Mouse (Mus musculus): ENCODE results near the gene Hist3h2a. TPM values are rescaled to one million over a fixed set of nuclear protein-coding genes. Genes with fewer than 3 reads are reported as not detected.

The Hist3h2a gene
- polyA plus RNA-seq, 1 experiment from 2014 or later: 57.8 TPM

DNA sequence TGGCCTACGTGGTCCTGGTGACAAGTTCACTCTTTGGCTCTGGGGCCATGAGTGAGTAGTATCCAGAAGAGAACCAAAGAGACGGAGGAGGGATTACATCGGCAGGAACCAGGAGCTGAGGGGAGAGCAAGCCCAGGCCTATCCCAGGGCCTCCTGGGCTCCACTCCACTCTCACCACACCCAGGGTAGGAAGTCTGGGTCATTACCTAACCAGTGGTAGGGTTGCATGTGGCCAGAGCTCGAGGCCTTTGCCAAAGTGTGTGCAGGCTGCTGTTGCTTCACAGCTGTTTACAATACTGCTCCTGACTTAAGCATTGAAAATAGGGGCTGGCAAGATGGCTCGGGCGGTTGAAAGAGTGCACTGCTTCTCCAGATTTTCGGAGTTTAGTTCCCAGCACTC, 25.2 kb downstream of the Hist3h2a start:
- H3K27ac ChIP-seq (ENCODE audit: low read depth, low read length): no peak overlapping the region
- 84% methylated on average over 7 of the region's 7 CpGs for WGBS
- no peak for DNase-seq (ENCODE audit: low spot score, missing footprints)
- ATAC-seq (ENCODE audit: low FRiP score): no peak
- no peaks in the 10 kb centered on the region for H3K9me3 ChIP-seq (ENCODE audit: control insufficient read depth, low read length)
- H3K4me1 ChIP-seq (ENCODE audit: control insufficient read depth, insufficient read depth, low read length): peaks cover 22% of the 10 kb centered on the region
- peak overlapping the region; percentile 87; the same call in 1 of the 2 replicates for H3K4me3 ChIP-seq (ENCODE audit: low read depth, low read length)
- no peaks in the 10 kb centered on the region for H3K27me3 ChIP-seq (ENCODE audit: control insufficient read depth, insufficient read depth, low read length)
- H3K4me2 ChIP-seq: peak overlapping the region; percentile 95
- peak overlapping the region; percentile 44; the same call in 1 of the 2 replicates for H3K9ac ChIP-seq (ENCODE audit: low read length)
- H3K36me3 ChIP-seq (ENCODE audit: control insufficient read depth, insufficient read depth, low read length): peaks cover 2% of the 10 kb centered on the region; the same call in 1 of the 2 replicates

- ATAC-seq (ENCODE audit: low FRiP score): no peak
- H3K27ac ChIP-seq (ENCODE audit: low read depth, low read length): no peak overlapping the region
- H3K9me3 ChIP-seq (ENCODE audit: control insufficient read depth, low read length): no peaks in the 10 kb centered on the region
- 75% methylated on average over 5 of the region's 5 CpGs for WGBS
- peaks cover 2% of the 10 kb centered on the region; the same call in 1 of the 2 replicates for H3K36me3 ChIP-seq (ENCODE audit: control insufficient read depth, insufficient read depth, low read length)
- no peak overlapping the region for H3K4me3 ChIP-seq (ENCODE audit: low read depth, low read length)
- H3K4me1 ChIP-seq (ENCODE audit: control insufficient read depth, insufficient read depth, low read length): peaks cover 20% of the 10 kb centered on the region
- DNase-seq (ENCODE audit: low spot score, missing footprints): no peak
- H3K4me2 ChIP-seq: no peak overlapping the region
- no peak overlapping the region for H3K9ac ChIP-seq (ENCODE audit: low read length)
- H3K27me3 ChIP-seq (ENCODE audit: control insufficient read depth, insufficient read depth, low read length): no peaks in the 10 kb centered on the region
Measured at GRCm38 (mm10) chr11:58980381-58980990, 26.0 kb downstream of the Hist3h2a start.

GRCm38 (mm10) chr11:58981541-58982447, 27.3 kb downstream of the Hist3h2a start:
- no peak overlapping the region for H3K9ac ChIP-seq (ENCODE audit: low read length)
- peaks cover 17% of the 10 kb centered on the region for H3K4me1 ChIP-seq (ENCODE audit: control insufficient read depth, insufficient read depth, low read length)
- peaks cover 2% of the 10 kb centered on the region; the same call in 1 of the 2 replicates for H3K36me3 ChIP-seq (ENCODE audit: control insufficient read depth, insufficient read depth, low read length)
- no peaks in the 10 kb centered on the region for H3K27me3 ChIP-seq (ENCODE audit: control insufficient read depth, insufficient read depth, low read length)
- 52% methylated on average over 14 of the region's 14 CpGs for WGBS
- DNase-seq (ENCODE audit: low spot score, missing footprints): no peak
- no peaks in the 10 kb centered on the region for H3K9me3 ChIP-seq (ENCODE audit: control insufficient read depth, low read length)
- no peak overlapping the region for H3K27ac ChIP-seq (ENCODE audit: low read depth, low read length)
- H3K4me2 ChIP-seq: no peak overlapping the region
- no peak overlapping the region for H3K4me3 ChIP-seq (ENCODE audit: low read depth, low read length)
- ATAC-seq (ENCODE audit: low FRiP score): no peak

DNA sequence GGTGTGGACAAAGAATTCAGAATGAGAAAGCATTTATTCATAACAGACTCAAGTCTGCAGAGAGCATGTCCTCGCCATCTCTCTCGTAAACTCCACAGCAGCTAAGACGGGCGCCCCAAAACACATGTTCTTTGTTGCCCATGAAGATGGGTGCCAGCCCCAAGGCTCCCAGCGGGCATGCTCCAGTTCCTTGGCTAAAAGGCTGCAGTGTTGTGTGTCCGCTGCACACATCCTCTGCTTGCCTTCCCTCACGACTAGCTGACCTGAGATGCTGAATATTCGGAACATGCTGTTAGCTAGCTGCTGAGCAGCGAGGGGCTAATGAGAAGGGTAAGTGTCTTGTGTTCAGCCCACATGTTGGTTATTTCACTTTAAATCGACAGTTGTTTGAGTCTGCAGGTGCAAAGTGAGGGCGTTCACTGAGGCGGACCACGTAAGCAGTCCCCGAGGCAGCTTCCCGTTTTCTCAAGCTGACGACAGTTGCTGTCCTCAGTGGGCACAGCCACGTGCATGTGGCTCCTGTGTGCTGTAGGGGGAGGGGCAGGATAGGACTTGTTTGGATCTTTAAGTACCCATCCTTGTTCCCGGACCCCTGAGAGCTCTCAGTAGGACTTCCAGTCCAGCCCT, 28.1 kb downstream of the Hist3h2a start:
- H3K9ac ChIP-seq (ENCODE audit: low read length): no peak overlapping the region
- no peaks in the 10 kb centered on the region for H3K27me3 ChIP-seq (ENCODE audit: control insufficient read depth, insufficient read depth, low read length)
- DNase-seq (ENCODE audit: low spot score, missing footprints) (no peak), ATAC-seq (ENCODE audit: low FRiP score) (no peak)
- WGBS: 91% methylated on average over 18 of the region's 18 CpGs
- H3K4me2 ChIP-seq: no peak overlapping the region
- H3K4me1 ChIP-seq (ENCODE audit: control insufficient read depth, insufficient read depth, low read length): peaks cover 14% of the 10 kb centered on the region
- no peak overlapping the region for H3K27ac ChIP-seq (ENCODE audit: low read depth, low read length)
- no peak overlapping the region for H3K4me3 ChIP-seq (ENCODE audit: low read depth, low read length)
- H3K36me3 ChIP-seq (ENCODE audit: control insufficient read depth, insufficient read depth, low read length): peaks cover 6% of the 10 kb centered on the region; the same call in 1 of the 2 replicates
- no peaks in the 10 kb centered on the region for H3K9me3 ChIP-seq (ENCODE audit: control insufficient read depth, low read length)

- DNase-seq (ENCODE audit: low spot score, missing footprints): no peak
- no peak overlapping the region for H3K27ac ChIP-seq (ENCODE audit: low read depth, low read length)
- peaks cover 10% of the 10 kb centered on the region for H3K4me1 ChIP-seq (ENCODE audit: control insufficient read depth, insufficient read depth, low read length)
- no peak overlapping the region for H3K9ac ChIP-seq (ENCODE audit: low read length)
- 88% methylated on average over 6 of the region's 6 CpGs for WGBS
- H3K4me2 ChIP-seq: no peak overlapping the region
- ATAC-seq (ENCODE audit: low FRiP score): no peak
- peaks cover 9% of the 10 kb centered on the region; the same call in 1 of the 2 replicates for H3K36me3 ChIP-seq (ENCODE audit: control insufficient read depth, insufficient read depth, low read length)
- H3K9me3 ChIP-seq (ENCODE audit: control insufficient read depth, low read length): no peaks in the 10 kb centered on the region
- H3K27me3 ChIP-seq (ENCODE audit: control insufficient read depth, insufficient read depth, low read length): no peaks in the 10 kb centered on the region
- H3K4me3 ChIP-seq (ENCODE audit: low read depth, low read length): no peak overlapping the region
Measured at GRCm38 (mm10) chr11:58983691-58984341, 29.3 kb downstream of the Hist3h2a start.

DNA sequence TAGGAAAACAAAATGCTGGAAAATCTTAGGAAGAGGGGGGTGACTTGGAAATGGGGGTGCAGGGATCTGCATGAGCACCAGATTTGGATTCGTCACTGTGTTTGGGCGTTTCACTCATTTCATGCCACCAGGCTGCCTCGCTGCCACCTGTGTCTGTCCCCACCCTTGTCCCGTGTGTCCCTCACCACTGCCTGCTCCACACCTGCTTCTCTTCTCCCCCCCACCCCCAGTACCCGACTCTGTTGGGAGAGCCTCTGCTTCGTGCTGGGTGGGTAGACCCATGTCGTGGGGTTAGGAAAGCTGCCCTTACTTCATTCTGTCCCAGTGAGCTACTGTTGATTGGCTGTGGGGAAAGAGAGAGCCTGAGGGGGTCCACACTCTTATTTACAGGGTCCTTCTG, 30.2 kb downstream of the Hist3h2a start:
- Histone ChIP-seq H3K4me1 (ENCODE audit: control insufficient read depth, insufficient read depth, low read length) (peaks cover 2% of the 10 kb centered on the region), H3K27me3 (ENCODE audit: control insufficient read depth, insufficient read depth, low read length) (no peaks in the 10 kb centered on the region), H3K36me3 (ENCODE audit: control insufficient read depth, insufficient read depth, low read length) (peaks cover 13% of the 10 kb centered on the region; the same call in 1 of the 2 replicates), H3K9ac (ENCODE audit: low read length) (no peak overlapping the region), H3K27ac (ENCODE audit: low read depth, low read length) (no peak overlapping the region), H3K4me2 (no peak overlapping the region), H3K9me3 (ENCODE audit: control insufficient read depth, low read length) (no peaks in the 10 kb centered on the region), H3K4me3 (ENCODE audit: low read depth, low read length) (no peak overlapping the region)
- no peak for DNase-seq (ENCODE audit: low spot score, missing footprints)
- no peak for ATAC-seq (ENCODE audit: low FRiP score)
- 94% methylated on average over 7 of the region's 7 CpGs for WGBS

GRCm38 (mm10) chr11:58985299-58985917, 30.9 kb downstream of the Hist3h2a start:
- no peak overlapping the region for H3K27ac ChIP-seq (ENCODE audit: low read depth, low read length)
- H3K36me3 ChIP-seq (ENCODE audit: control insufficient read depth, insufficient read depth, low read length): peaks cover 13% of the 10 kb centered on the region; the same call in 1 of the 2 replicates
- H3K4me1 ChIP-seq (ENCODE audit: control insufficient read depth, insufficient read depth, low read length): no peaks in the 10 kb centered on the region
- no peak overlapping the region for H3K4me3 ChIP-seq (ENCODE audit: low read depth, low read length)
- ATAC-seq (ENCODE audit: low FRiP score) (no peak), DNase-seq (ENCODE audit: low spot score, missing footprints) (peak; percentile 74)
- no peak overlapping the region for H3K4me2 ChIP-seq
- 94% methylated on average over 3 of the region's 3 CpGs for WGBS
- H3K9me3 ChIP-seq (ENCODE audit: control insufficient read depth, low read length): no peaks in the 10 kb centered on the region
- no peaks in the 10 kb centered on the region for H3K27me3 ChIP-seq (ENCODE audit: control insufficient read depth, insufficient read depth, low read length)
- H3K9ac ChIP-seq (ENCODE audit: low read length): no peak overlapping the region

- no peak overlapping the region for H3K27ac ChIP-seq (ENCODE audit: low read depth, low read length)
- no peak overlapping the region for H3K4me3 ChIP-seq (ENCODE audit: low read depth, low read length)
- no peaks in the 10 kb centered on the region; the same call in 1 of the 2 replicates for H3K4me1 ChIP-seq (ENCODE audit: control insufficient read depth, insufficient read depth, low read length)
- WGBS: 93% methylated on average over 4 of the region's 4 CpGs
- H3K9ac ChIP-seq (ENCODE audit: low read length): no peak overlapping the region
- H3K36me3 ChIP-seq (ENCODE audit: control insufficient read depth, insufficient read depth, low read length): peaks cover 11% of the 10 kb centered on the region; the same call in 1 of the 2 replicates
- ATAC-seq (ENCODE audit: low FRiP score) (no peak), DNase-seq (ENCODE audit: low spot score, missing footprints) (peak; percentile 51)
- peaks cover 5% of the 10 kb centered on the region for H3K27me3 ChIP-seq (ENCODE audit: control insufficient read depth, insufficient read depth, low read length)
- no peak overlapping the region for H3K4me2 ChIP-seq
- H3K9me3 ChIP-seq (ENCODE audit: control insufficient read depth, low read length): no peaks in the 10 kb centered on the region
Measured at GRCm38 (mm10) chr11:58989166-58989565, 34.7 kb downstream of the Hist3h2a start.

Measured in midbrain, embryonic 11.5 days (tissue).